Mouse (Mus musculus) CH12.LX (cell line): ENCODE results near the gene Gpr179. TPM values are rescaled to one million over a fixed set of nuclear protein-coding genes. Genes with fewer than 3 reads are reported as not detected.
A peak's percentile ranks its signal among the peaks of the same experiment; 100 is the strongest.

Experiments used
- DNase-seq: peaks from one replicate; pipeline ENCODE4 v3.0.0-alpha.2; 2013; ENCODE audit errors: extremely low read depth
- H3K27ac ChIP-seq: 2 replicates; pipeline ENCODE4 v1.5.1; 2012; ENCODE audit warnings: low read depth, mild to moderate bottlenecking, control low read depth, moderate library complexity; ENCODE audit not compliant: insufficient read depth
- H3K27me3 ChIP-seq: replicated peaks from 2 replicates; pipeline ENCODE3; 2012; ENCODE audit warnings: inconsistent platforms
- H3K36me3 ChIP-seq, 2 experiments: replicated peaks in 1 of 2; 2 replicates each; pipeline versions ENCODE3 to v1.6.1; 2012; ENCODE audit warnings: inconsistent platforms in 1 of 2, low read length in 1 of 2, mild to moderate bottlenecking in 1 of 2, mixed read lengths in 1 of 2, moderate library complexity in 1 of 2; ENCODE audit not compliant: control insufficient read depth in 1 of 2, insufficient read depth in 1 of 2
- H3K4me1 ChIP-seq, 2 experiments: 2 replicates each; pipeline ENCODE4 v1.6.1; 2012; ENCODE audit warnings: inconsistent platforms in 1 of 2, moderate library complexity in 1 of 2; ENCODE audit not compliant: insufficient read depth in 2 of 2, control insufficient read depth in 1 of 2
- H3K4me2 ChIP-seq: 2 replicates; pipeline ENCODE4 v1.6.1; 2012; ENCODE audit warnings: low read depth, mild to moderate bottlenecking, control low read depth; ENCODE audit not compliant: poor library complexity, insufficient read depth, severe bottlenecking
- H3K4me3 ChIP-seq, 3 experiments: fragments of 150-350 bp in 1 of 3; sonication (generic) in 1 of 3; replicated peaks in 1 of 3; 2 replicates each; pipeline versions ENCODE3 to v1.5.1; 2011 to 2012; ENCODE audit warnings: low read depth in 2 of 3, low read length in 2 of 3, mild to moderate bottlenecking in 2 of 3, moderate library complexity in 2 of 3, control low read depth in 1 of 3, improper control_type of control experiment in 1 of 3, inconsistent platforms in 1 of 3, mixed read lengths in 1 of 3; ENCODE audit not compliant: poor library complexity in 1 of 3
- H3K79me2 ChIP-seq: replicated peaks from 2 replicates; pipeline ENCODE4 v1.6.1; 2012; ENCODE audit warnings: mild to moderate bottlenecking, moderate library complexity; ENCODE audit not compliant: control insufficient read depth, poor library complexity, insufficient read depth, severe bottlenecking; ENCODE audit errors: extremely low read depth
- H3K9ac ChIP-seq: 2 replicates; pipeline ENCODE4 v1.6.1; 2012; ENCODE audit warnings: low read depth, mild to moderate bottlenecking, control low read depth, moderate library complexity; ENCODE audit not compliant: insufficient read depth
- H3K9me3 ChIP-seq: replicated peaks from 2 replicates; pipeline ENCODE3; 2012; ENCODE audit warnings: low read length, inconsistent platforms, mixed read lengths
- BHLHE40 ChIP-seq: IDR thresholded peaks from 2 replicates; pipeline ENCODE4 v1.6.1; 2011; ENCODE audit warnings: mild to moderate bottlenecking, low read depth, low read length, improper control_type of control experiment
- ELF1 ChIP-seq: IDR thresholded peaks from 2 replicates; pipeline ENCODE4 v1.6.1; 2014; ENCODE audit warnings: low read depth, mild to moderate bottlenecking, inconsistent platforms, low read length, improper control_type of control experiment
- HCFC1 ChIP-seq: IDR thresholded peaks from 2 replicates; pipeline ENCODE4 v1.6.1; 2012; ENCODE audit warnings: low read depth, mild to moderate bottlenecking, inconsistent platforms, low read length, improper control_type of control experiment
- IRF4 ChIP-seq: IDR thresholded peaks from 2 replicates; pipeline ENCODE4 v1.6.1; 2014; ENCODE audit warnings: low read depth, mild to moderate bottlenecking, inconsistent platforms, low read length, improper control_type of control experiment
- KAT2A ChIP-seq: IDR thresholded peaks from 2 replicates; pipeline ENCODE4 v1.6.1; 2012; ENCODE audit warnings: low read length, improper control_type of control experiment, inconsistent platforms; ENCODE audit not compliant: insufficient replicate concordance
- MEF2A ChIP-seq: IDR thresholded peaks from 2 replicates; pipeline ENCODE4 v1.6.1; 2014; ENCODE audit warnings: low read depth, mild to moderate bottlenecking, inconsistent platforms, low read length, improper control_type of control experiment, borderline replicate concordance
- MYC ChIP-seq: IDR thresholded peaks from 2 replicates; pipeline ENCODE4 v1.6.1; 2011; ENCODE audit warnings: low read depth, mild to moderate bottlenecking, improper control_type of control experiment, low read length
- POLR2AphosphoS2 ChIP-seq: IDR thresholded peaks from 2 replicates; pipeline ENCODE4 v1.6.1; 2011; ENCODE audit warnings: low read depth, low read length, improper control_type of control experiment
- USF1 ChIP-seq: IDR thresholded peaks from 2 replicates; pipeline ENCODE4 v1.6.1; 2014; ENCODE audit warnings: low read depth, mild to moderate bottlenecking, inconsistent platforms, low read length, improper control_type of control experiment
- USF2 ChIP-seq: conservative IDR thresholded peaks from 2 replicates; pipeline ENCODE4 v1.6.1; 2011; ENCODE audit warnings: low read depth, low read length, improper control_type of control experiment
- ZC3H11A ChIP-seq: IDR thresholded peaks from 2 replicates; pipeline ENCODE4 v1.6.1; 2012; ENCODE audit warnings: low read depth, mild to moderate bottlenecking, inconsistent platforms, low read length, improper control_type of control experiment
- ZMIZ1 ChIP-seq: IDR thresholded peaks from 2 replicates; pipeline ENCODE4 v1.6.1; 2012; ENCODE audit warnings: low read depth, mild to moderate bottlenecking, inconsistent platforms, low read length, improper control_type of control experiment
- ZNF384 ChIP-seq: IDR thresholded peaks from 2 replicates; pipeline ENCODE4 v1.6.1; 2012; ENCODE audit warnings: low read depth, low read length, improper control_type of control experiment, inconsistent platforms
- dilution Hi-C: fragments of 300-500 bp; cut with MboI; formaldehyde crosslinking; loops from 2 replicates; pipeline ENCODE4 v1.14.3; 2020; ENCODE audit warnings: low sequenced_read_pairs; ENCODE audit not compliant: extremely low pct_unique_long_range_greater_than_20kb, extremely low pct_ligation_motif_present
- in situ Hi-C: fragments of 300-500 bp; cut with MboI; formaldehyde crosslinking; loops from 3 replicates; pipeline ENCODE4 v1.14.3; 2019; ENCODE audit warnings: low sequenced_read_pairs, low pct_ligation_motif_present, low pct_unique_long_range_greater_than_20kb, mixed read lengths
- polyA plus RNA-seq: library from polyadenylated mRNA; unstranded; fragments of >175 nt; gene quantifications from 2 replicates; pipeline ENCODE4 v1.2.1, GENCODE M21; 2012; ENCODE audit warnings: low read depth; ENCODE audit not compliant: insufficient read length
- total RNA-seq, 2 experiments: library from RNA; depleted of rRNA; stranded (reverse); fragments of 300-350 nt in 1 of 2; fragments of >200 nt in 1 of 2; gene quantifications; 2 replicates each; pipeline ENCODE4 v1.2.3; 2012 to 2014

The Gpr179 gene
- total and polyA plus RNA-seq, 3 experiments: 0.03 to 0.08 TPM; not detected in 1

GRCm38 (mm10) chr11:97289276-97290230 lies 62.3 kb downstream of the Gpr179 start:
- TF ChIP-seq USF1 (no peak), BHLHE40 (peak; percentile 46; the same call in 1 of the 2 replicates), HCFC1 (no peak), ELF1 (no peak), ZMIZ1 (no peak)
- TF ChIP-seq, all 38 proteins: peak for 1
- DNase-seq: no peak
- H3K79me2 ChIP-seq: no peaks in the 10 kb centered on the region
- H3K4me2 ChIP-seq: no peak overlapping the region
- no peak overlapping the region for H3K27ac ChIP-seq
- dilution Hi-C loops (no loop called here), in situ Hi-C loops (no loop called here)
- peaks cover 5% of the 10 kb centered on the region for H3K9me3 ChIP-seq
- no peak overlapping the region for H3K4me3 ChIP-seq
- peaks cover 12 to 19% of the 10 kb centered on the region in 2 experiments for H3K4me1 ChIP-seq
- 0 out of 2 replicates have a peak overlapping the region, but pooled peaks have one; percentile 6 for H3K9ac ChIP-seq
- H3K27me3 ChIP-seq: no peaks in the 10 kb centered on the region
- H3K36me3 ChIP-seq: no peaks in the 10 kb centered on the region

- no peak for DNase-seq
- H3K36me3 ChIP-seq: no peaks in the 10 kb centered on the region
- H3K9me3 ChIP-seq: peaks cover 1% of the 10 kb centered on the region
- H3K9ac ChIP-seq: no peak overlapping the region
- peaks cover 12 to 24% of the 10 kb centered on the region in 2 experiments for H3K4me1 ChIP-seq
- dilution Hi-C loops: no loop called here
- H3K4me3 ChIP-seq: no peak overlapping the region
- no peak overlapping the region for H3K4me2 ChIP-seq
- H3K79me2 ChIP-seq: no peaks in the 10 kb centered on the region
- in situ Hi-C loops: no loop called here
- TF ChIP-seq KAT2A (no peak), MYC (no peak), POLR2AphosphoS2 (no peak), ZC3H11A (no peak), IRF4 (no peak), ZNF384 (peak; percentile 90), MEF2A (no peak), USF2 (no peak)
- H3K27me3 ChIP-seq: no peaks in the 10 kb centered on the region
- no peak overlapping the region for H3K27ac ChIP-seq
These were observed 64.2 kb downstream of the Gpr179 start for GRCm38 (mm10) chr11:97287643-97288042.
